ENCODE assay signal across 9 mouse cellular contexts in the genomic region with DNA sequence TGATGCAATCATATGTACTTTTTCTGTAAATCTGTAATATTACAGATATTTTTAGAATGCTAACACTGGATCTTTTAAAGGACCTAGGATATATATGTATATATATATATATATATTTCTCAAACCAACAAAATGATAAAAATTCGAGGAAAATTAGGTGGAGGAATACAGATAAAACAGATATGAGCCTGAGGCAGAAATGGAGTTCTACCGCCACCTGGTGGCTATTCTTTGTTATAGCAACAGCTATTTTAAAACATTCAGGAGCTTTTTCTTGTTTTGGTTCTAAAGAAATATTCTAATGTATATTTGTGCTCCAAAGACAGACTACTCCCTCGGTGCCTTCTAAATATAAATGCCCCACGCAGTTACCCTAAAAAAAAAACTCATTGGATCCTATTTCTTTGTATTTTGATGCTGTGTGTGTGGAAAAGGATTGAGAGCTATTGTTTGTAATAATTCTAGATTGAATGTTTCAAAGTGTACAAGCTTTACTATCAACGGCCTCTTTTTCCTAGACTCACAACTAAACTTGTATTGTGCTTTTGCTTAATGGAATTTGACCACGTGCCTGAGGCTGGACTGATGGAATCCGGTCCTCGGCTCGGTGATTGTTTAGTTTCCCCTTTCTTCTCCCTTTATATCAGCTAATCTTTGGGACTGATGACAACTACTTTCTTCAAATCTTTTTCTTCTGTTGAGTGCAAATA. TPM values are rescaled to one million over a fixed set of nuclear protein-coding genes. Genes with fewer than 3 reads are reported as not detected.
DNase-seq lines count a peak whose midpoint lies in the region; ATAC-seq and TF ChIP-seq lines count a peak whose summit lies in the region.
"Had no signal": no experiment of that assay in that cellular context is flagged by ENCODE, and none has a peak within 500 bp of the region (broad histone marks: within the 10 kb centered on the region; RNA-seq: fewer than 3 reads in every experiment).

No protein-coding gene starts in this region.

- peak; percentile 15 to 16 for DNase-seq in layer of hippocampus, adult 2 months (ENCODE audit: low spot score in 2 of 2)
- DNase-seq in layer of hippocampus, adult 9-10 months (ENCODE audit: low spot score): no peak
- DNase-seq in ZHBTc4 (ENCODE audit: low read depth, low spot score): peak; percentile 34
- peak; percentile 73 for DNase-seq in hindbrain, embryonic 14.5 days (ENCODE audit: low spot score)
- no peak for DNase-seq in kidney, postnatal 4 days
- no peak for DNase-seq in testis, postnatal 14 days (ENCODE audit: low spot score)

- H3K27ac ChIP-seq in layer of hippocampus, adult 2 months: no peak overlapping the region
- H3K27ac ChIP-seq in ES-Bruce4 (ENCODE audit: insufficient read depth, low read length): no peak overlapping the region
- H3K27ac ChIP-seq in hindbrain, embryonic 14.5 days: no peak overlapping the region; the same call in 1 of the 2 replicates
- no peak overlapping the region for H3K27ac ChIP-seq in stomach, embryonic 16.5 days (ENCODE audit: low read length)

- peak overlapping the region; percentile 34 for H3K4me2 ChIP-seq in hindbrain, embryonic 14.5 days (replicated peaks)
- peak overlapping the region; percentile 24; the same call in 1 of the 2 replicates for H3K4me2 ChIP-seq in stomach, embryonic 16.5 days (ENCODE audit: low read depth, low read length)

- TF ChIP-seq EP300 in ES-Bruce4 (IDR thresholded peaks at IDR 0.05; ENCODE audit: insufficient read depth, low read depth, low read length): no peak

- H3K27me3 ChIP-seq in ES-Bruce4 (ENCODE audit: control insufficient read depth, insufficient read depth, low read length, poor library complexity, severe bottlenecking): no peaks in the 10 kb centered on the region; the same call in 1 of the 2 replicates
- H3K27me3 ChIP-seq in hindbrain, embryonic 14.5 days (ENCODE audit: control insufficient read depth, insufficient read depth, low read length): no peaks in the 10 kb centered on the region
- H3K27me3 ChIP-seq in stomach, embryonic 16.5 days (ENCODE audit: control insufficient read depth, insufficient read depth, low read length): no peaks in the 10 kb centered on the region
- H3K27me3 ChIP-seq: megakaryocyte, embryonic 14.5 days had no signal

- no peak for ATAC-seq in hindbrain, embryonic 14.5 days (ENCODE audit: low FRiP score)
- ATAC-seq in stomach, embryonic 16.5 days (ENCODE audit: insufficient read depth, low FRiP score): no peak

- H3K4me3 ChIP-seq in layer of hippocampus, adult 2 months: peak overlapping the region; percentile 17
- no peak overlapping the region for H3K4me3 ChIP-seq in ES-Bruce4 (ENCODE audit: low read depth, low read length)
- no peak overlapping the region for H3K4me3 ChIP-seq in hindbrain, embryonic 14.5 days (replicated peaks; ENCODE audit: low read length)
- H3K4me3 ChIP-seq in stomach, embryonic 16.5 days (replicated peaks; ENCODE audit: low read length): no peak overlapping the region
- H3K4me3 ChIP-seq: megakaryocyte, embryonic 14.5 days had no signal

- WGBS in hindbrain, embryonic 14.5 days: 21% methylated on average over 9 of the region's 9 CpGs
- WGBS in stomach, embryonic 16.5 days: 16% methylated on average over 9 of the region's 9 CpGs

- H3K9me3 ChIP-seq in ES-Bruce4 (replicated peaks; ENCODE audit: control insufficient read depth, insufficient read depth, low read length, poor library complexity, severe bottlenecking): 0 out of 2 replicates have a peak, but pooled peaks cover 3% of the 10 kb centered on the region
- H3K9me3 ChIP-seq in hindbrain, embryonic 14.5 days (ENCODE audit: control insufficient read depth, low read length): 0 out of 2 replicates have a peak, but pooled peaks cover 3% of the 10 kb centered on the region
- H3K9me3 ChIP-seq in stomach, embryonic 16.5 days (replicated peaks; ENCODE audit: control insufficient read depth, low read length): no peaks in the 10 kb centered on the region
- H3K9me3 ChIP-seq: megakaryocyte, embryonic 14.5 days had no signal

- H3K4me1 ChIP-seq in ES-Bruce4 (ENCODE audit: control insufficient read depth, insufficient read depth, low read length): no peaks in the 10 kb centered on the region
- peaks cover 8% of the 10 kb centered on the region; the same call in 1 of the 2 replicates for H3K4me1 ChIP-seq in hindbrain, embryonic 14.5 days (replicated peaks; ENCODE audit: control insufficient read depth, insufficient read depth, low read length)
- no peaks in the 10 kb centered on the region for H3K4me1 ChIP-seq in stomach, embryonic 16.5 days (ENCODE audit: control insufficient read depth, insufficient read depth, low read length)
- H3K4me1 ChIP-seq: megakaryocyte, embryonic 14.5 days had no signal

- TF ChIP-seq CTCF in layer of hippocampus, adult 2 months (conservative IDR thresholded peaks at IDR 0.05): peak; percentile 99
- peak; percentile 1 for TF ChIP-seq CTCF in ES-Bruce4 (IDR thresholded peaks at IDR 0.05; ENCODE audit: low read depth, low read length)

- H3K9ac ChIP-seq in ES-Bruce4 (ENCODE audit: low read depth, poor library complexity, severe bottlenecking): no peak overlapping the region
- H3K9ac ChIP-seq in hindbrain, embryonic 14.5 days: peak overlapping the region; percentile 35; the same call in 1 of the 2 replicates
- H3K9ac ChIP-seq in stomach, embryonic 16.5 days (ENCODE audit: low read length): no peak overlapping the region

- no peak for TF ChIP-seq POLR2A in ES-Bruce4 (IDR thresholded peaks at IDR 0.05; ENCODE audit: insufficient read depth, low read length)

- H3K36me3 ChIP-seq in ES-Bruce4 (ENCODE audit: control insufficient read depth, insufficient read depth, low read length, poor library complexity, severe bottlenecking): no peaks in the 10 kb centered on the region
- no peaks in the 10 kb centered on the region for H3K36me3 ChIP-seq in hindbrain, embryonic 14.5 days (replicated peaks; ENCODE audit: control insufficient read depth, insufficient read depth)
- no peaks in the 10 kb centered on the region for H3K36me3 ChIP-seq in stomach, embryonic 16.5 days (ENCODE audit: control insufficient read depth, insufficient read depth, low read length)

RNA-seq across cellular contexts. Expression of gene A730009L09Rik, which starts 44.8 kb away (rescaled TPM):
- total RNA-seq in layer of hippocampus, adult 2 months (2021): 1 to 10 TPM in 1 of 2 experiments, under 1 TPM in 1; 0.23 to 1.5 TPM
- polyA plus RNA-seq in ES-Bruce4 (2011; ENCODE audit: insufficient read depth, insufficient read length, low read depth, missing spikeins): not detected in 2 replicates
- polyA plus RNA-seq in hindbrain, embryonic 14.5 days (2014; fragmentation: Nextera tagmentation; extraction: Ambion mirVana): 0.18 TPM in 1 of 2 replicates, not detected in the other
- not detected in 2 replicates for polyA plus RNA-seq in stomach, embryonic 16.5 days (2015; fragmentation: Nextera tagmentation; extraction: Ambion mirVana)

Comparison
In these comparisons a context has a peak if more than half of its experiments do, and no peak if none do; other contexts are left out.
1. DNase-seq: peak in layer of hippocampus, adult 2 months (2 of 2), ZHBTc4 (single experiment) and hindbrain, embryonic 14.5 days (single experiment); none in layer of hippocampus, adult 9-10 months (single experiment), kidney, postnatal 4 days (0 of 2) and testis, postnatal 14 days (single experiment).